Mouse (Mus musculus): ENCODE data around the gene Spink4.

GRCm38 (mm10) chr4:40946516-40947121 lies 26.8 kb downstream of the Spink4 start:
- no peak for TF ChIP-seq POLR2A (IDR thresholded peaks at IDR 0.05; ENCODE audit: insufficient read depth, low read length)
- no peak for TF ChIP-seq CTCF (IDR thresholded peaks at IDR 0.05; ENCODE audit: low read depth, low read length)
- TF ChIP-seq EP300 (IDR thresholded peaks at IDR 0.05; ENCODE audit: insufficient read depth, low read depth, low read length): no peak
